Mouse (Mus musculus): ENCODE data around the gene Vps36. TPM values are rescaled to one million over a fixed set of nuclear protein-coding genes. Genes with fewer than 3 reads are reported as not detected.

Vps36 gene
- polyA plus RNA-seq, 1 experiment: 24.5 TPM

GRCm38 (mm10) chr8:22266809-22267208 lies 74.2 kb downstream of the Vps36 start:
- Histone ChIP-seq H3K4me3 (ENCODE audit: control insufficient read depth, low read depth, low read length) (no peak overlapping the region), H3K27me3 (ENCODE audit: control insufficient read depth, insufficient read depth, low read length) (no peaks in the 10 kb centered on the region), H3K36me3 (ENCODE audit: control insufficient read depth, insufficient read depth, low read length) (no peaks in the 10 kb centered on the region), H3K27ac (ENCODE audit: control insufficient read depth, insufficient read depth, low read depth, low read length) (no peak overlapping the region), H3K4me1 (ENCODE audit: control insufficient read depth, insufficient read depth, low read length) (no peaks in the 10 kb centered on the region)
- no peak for TF ChIP-seq POLR2A (IDR thresholded peaks at IDR 0.05; ENCODE audit: control insufficient read depth, low read depth, low read length)
- TF ChIP-seq CTCF (IDR thresholded peaks at IDR 0.05; ENCODE audit: control insufficient read depth, insufficient read depth, insufficient replicate concordance, low read depth, low read length): no peak

Other genes starting within 250 kb of the Vps36 start
- not detected in 2 replicates for gene Defb13, start 246.0 kb upstream of the Vps36 start, polyA plus RNA-seq (2012; rRNA removed)
- gene Fam90a1a, start 234.1 kb upstream of the Vps36 start, polyA plus RNA-seq (2012; rRNA removed): 0.07 TPM in 1 of 2 replicates, not detected in the other
- gene Ccdc70, start 223.0 kb upstream of the Vps36 start, polyA plus RNA-seq (2012; rRNA removed): 43.4 and 56.2 TPM in 2 replicates
- gene Atp7b, start 132.5 kb upstream of the Vps36 start, polyA plus RNA-seq (2012; rRNA removed): 2.9 and 3.1 TPM in 2 replicates
- 4.5 and 5.0 TPM in 2 replicates for gene Alg11, start 132.1 kb upstream of the Vps36 start, polyA plus RNA-seq (2012; rRNA removed)
- gene Nek5, start 67.8 kb upstream of the Vps36 start, polyA plus RNA-seq (2012; rRNA removed): 0.31 and 0.40 TPM in 2 replicates
- gene Nek3, start 26.4 kb upstream of the Vps36 start, polyA plus RNA-seq (2012; rRNA removed): 0.96 and 1.0 TPM in 2 replicates
- 6.6 and 6.7 TPM in 2 replicates for gene Ckap2, start 7.0 kb upstream of the Vps36 start, polyA plus RNA-seq (2012; rRNA removed)
- 2.0 and 2.7 TPM in 2 replicates for gene Thsd1, start 34.5 kb downstream of the Vps36 start, polyA plus RNA-seq (2012; rRNA removed)
- gene Tpte, start 90.6 kb downstream of the Vps36 start, polyA plus RNA-seq (2012; rRNA removed): 3.6 and 5.3 TPM in 2 replicates
- 0.34 and 0.43 TPM in 2 replicates for gene Slc25a15, start 205.8 kb downstream of the Vps36 start, polyA plus RNA-seq (2012; rRNA removed)
- gene Mrps31, start 218.6 kb downstream of the Vps36 start, polyA plus RNA-seq (2012; rRNA removed): 7.6 and 8.0 TPM in 2 replicates

All from testis, adult 2 months (tissue).